Mouse (Mus musculus): ENCODE measurements around the gene Stk40. TPM values are rescaled to one million over a fixed set of nuclear protein-coding genes. Genes with fewer than 3 reads are reported as not detected.

Gene Stk40
- polyA plus RNA-seq, 1 experiment from 2014 or later = 41.3 TPM

DNA sequence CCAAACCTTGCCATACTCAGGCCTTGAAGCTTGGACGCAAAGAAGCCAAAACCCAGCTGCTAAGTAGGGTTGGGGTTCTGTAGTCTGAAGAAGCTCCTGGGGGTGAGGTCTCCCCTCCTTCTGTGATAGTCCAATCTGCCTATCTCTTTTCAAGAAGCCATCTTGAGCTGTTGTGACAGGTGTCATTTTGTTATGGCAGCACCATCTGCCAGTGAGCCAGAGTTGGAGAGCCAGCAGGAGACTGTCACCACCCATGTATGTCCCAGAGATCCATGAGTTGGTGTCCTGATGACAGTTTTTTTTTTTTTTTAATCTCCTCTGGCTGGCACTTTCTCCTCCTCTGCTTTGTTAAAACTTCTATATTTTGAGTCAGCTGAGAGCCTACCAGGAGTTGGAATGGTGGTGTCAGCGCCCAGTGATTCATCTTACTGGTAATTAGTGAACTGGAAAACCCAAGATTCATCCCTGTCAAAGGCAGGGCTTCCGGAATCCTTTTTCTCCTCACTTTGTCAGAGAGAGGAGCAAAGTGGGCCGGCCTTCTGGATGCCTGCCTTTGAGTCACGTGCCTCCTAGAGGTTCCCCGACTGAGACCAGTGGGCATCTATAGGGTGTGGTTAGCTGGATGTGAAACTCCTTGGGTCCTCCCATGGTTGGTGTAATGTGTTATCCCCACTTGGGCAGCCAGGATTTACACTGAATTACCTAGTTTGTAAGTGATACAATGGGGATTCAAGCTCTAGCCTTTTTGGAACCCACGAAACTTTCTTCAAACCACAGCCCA, 1.5 kb upstream of the Stk40 start:
- Histone ChIP-seq H3K9me3 (replicated peaks) (no peaks in the 10 kb centered on the region), H3K4me2 (peak overlapping the region; percentile 89), H3K4me1 (peaks cover 49% of the 10 kb centered on the region), H3K27me3 (no peaks in the 10 kb centered on the region), H3K27ac (peak overlapping the region; percentile 93), H3K9ac (peak overlapping the region; percentile 49; the same call in 1 of the 2 replicates), H3K36me3 (peaks cover 14% of the 10 kb centered on the region), H3K4me3 (replicated peaks) (peak overlapping the region; percentile 95)
- whole genome bisulfite sequencing = 41% methylated on average over 7 of the region's 7 CpGs
- no peak for ATAC-seq (replicated peaks; ENCODE audit: low FRiP score)

GRCm38 (mm10) chr4:126103057-126103581, 638 bp upstream of the Stk40 start:
- peak overlapping the region; percentile 95 for H3K4me3 ChIP-seq (replicated peaks)
- no peaks in the 10 kb centered on the region for H3K9me3 ChIP-seq (replicated peaks)
- under 1% methylated on average over 15 of the region's 15 CpGs for WGBS

DNA sequence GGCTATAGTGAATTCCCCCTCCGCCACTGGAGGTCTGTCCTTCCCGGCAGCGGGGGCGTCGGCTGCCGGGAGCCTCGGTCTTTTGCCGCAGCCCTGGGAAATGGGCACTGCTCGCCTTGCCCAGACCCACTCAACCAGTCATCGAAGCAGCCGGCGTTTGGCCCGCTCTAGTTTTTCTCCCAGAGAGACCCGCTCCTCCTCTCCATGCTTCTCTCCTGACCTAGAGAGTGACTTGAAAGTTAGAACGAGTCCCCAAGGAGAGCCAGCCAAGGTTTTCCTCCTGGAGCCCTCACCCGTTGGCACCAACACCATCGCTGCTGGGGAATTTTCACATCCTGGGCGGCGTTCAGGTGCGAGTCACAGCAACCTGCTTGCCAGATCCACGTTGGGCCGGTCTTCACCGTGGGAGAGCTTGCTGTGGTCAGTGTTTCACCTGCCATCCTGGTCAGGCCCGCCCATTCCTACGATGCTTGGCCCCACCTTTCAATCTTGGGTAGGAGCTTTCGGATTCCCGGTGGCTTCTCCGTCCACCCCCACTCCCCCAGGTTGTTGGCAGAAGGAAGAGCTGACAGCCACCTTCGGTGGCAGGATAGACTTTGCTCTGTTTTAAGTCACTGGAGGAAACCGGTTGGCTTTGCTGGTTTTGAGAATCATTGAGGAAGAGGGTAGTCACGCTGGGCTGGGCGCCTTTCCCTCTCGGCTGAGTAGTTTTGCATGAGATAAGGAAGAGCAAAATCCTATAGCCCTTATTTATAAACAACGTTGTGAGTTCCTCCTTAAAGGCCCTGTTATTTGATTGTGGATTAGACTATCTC, 711 bp downstream of the Stk40 start:
- peak overlapping the region; percentile 93 for H3K27ac ChIP-seq

More at GRCm38 (mm10) chr4:126103057-126103581, 638 bp upstream of the Stk40 start:
- Histone ChIP-seq H3K4me2 (peak overlapping the region; percentile 89), H3K36me3 (peaks cover 10% of the 10 kb centered on the region), H3K27ac (peak overlapping the region; percentile 93), H3K27me3 (no peaks in the 10 kb centered on the region), H3K4me1 (peaks cover 48% of the 10 kb centered on the region), H3K9ac (peak overlapping the region; percentile 49)
- peak; percentile 85 for ATAC-seq (replicated peaks; ENCODE audit: low FRiP score)

DNA sequence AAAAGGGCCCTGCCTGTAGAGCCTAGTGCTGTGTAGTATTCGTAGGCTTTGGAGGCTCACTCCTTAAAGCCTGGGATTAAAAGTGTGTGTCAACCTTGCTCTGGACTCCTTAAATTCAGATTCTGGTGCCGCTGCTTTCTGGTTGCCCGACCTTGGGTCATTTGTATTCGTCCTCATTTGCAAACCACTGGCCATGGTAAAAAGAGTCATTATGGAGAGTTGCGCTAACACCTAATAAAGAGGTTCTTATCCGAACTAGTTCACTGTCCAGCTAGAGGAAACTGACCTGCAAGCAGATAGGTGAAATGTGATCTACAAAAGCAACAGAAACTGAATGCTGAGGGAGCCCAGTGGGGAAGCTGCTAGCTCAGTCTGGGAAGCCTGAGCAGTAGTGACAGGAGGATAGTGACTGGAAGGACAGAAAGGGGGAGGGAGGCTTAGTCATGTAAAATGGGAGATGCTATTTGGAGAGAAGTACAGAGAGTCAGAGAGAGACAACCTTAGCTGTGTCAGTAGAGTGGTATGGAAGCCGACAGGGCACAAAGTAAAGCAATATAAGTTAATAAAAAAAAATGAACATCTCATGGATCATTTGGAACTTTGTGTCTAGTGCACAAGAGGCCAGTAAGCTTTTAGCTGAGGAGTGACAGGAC, 1.5 kb downstream of the Stk40 start:
- Histone ChIP-seq H3K4me3 (replicated peaks) (peak overlapping the region; percentile 95), H3K27ac (no peak overlapping the region), H3K4me1 (peaks cover 65% of the 10 kb centered on the region), H3K4me2 (peak overlapping the region; percentile 89), H3K27me3 (no peaks in the 10 kb centered on the region), H3K9me3 (replicated peaks) (no peaks in the 10 kb centered on the region), H3K9ac (peak overlapping the region; percentile 87), H3K36me3 (no peaks in the 10 kb centered on the region)
- ATAC-seq (replicated peaks; ENCODE audit: low FRiP score) = no peak
- 46% methylated on average over 7 of the region's 7 CpGs for WGBS

More for the DNA sequence above, 711 bp downstream of the Stk40 start:
- Histone ChIP-seq H3K4me1 (peaks cover 57% of the 10 kb centered on the region), H3K9ac (peak overlapping the region; percentile 87), H3K27me3 (no peaks in the 10 kb centered on the region), H3K4me3 (replicated peaks) (peak overlapping the region; percentile 95), H3K9me3 (replicated peaks) (no peaks in the 10 kb centered on the region), H3K4me2 (peak overlapping the region; percentile 89), H3K36me3 (no peaks in the 10 kb centered on the region)
- WGBS = 2% methylated on average over 34 of the region's 34 CpGs
- ATAC-seq (replicated peaks; ENCODE audit: low FRiP score) = peak; percentile 20

- 72% methylated on average over 8 of the region's 8 CpGs for WGBS
- Histone ChIP-seq H3K9ac (no peak overlapping the region), H3K27ac (no peak overlapping the region), H3K4me2 (no peak overlapping the region), H3K27me3 (no peaks in the 10 kb centered on the region), H3K4me3 (replicated peaks) (no peak overlapping the region), H3K36me3 (no peaks in the 10 kb centered on the region), H3K9me3 (replicated peaks) (no peaks in the 10 kb centered on the region), H3K4me1 (peaks cover 74% of the 10 kb centered on the region)
- no peak for ATAC-seq (replicated peaks; ENCODE audit: low FRiP score)
Observed at GRCm38 (mm10) chr4:126108061-126108740, 4.4 kb downstream of the Stk40 start.

GRCm38 (mm10) chr4:126109613-126110373, 6.0 kb downstream of the Stk40 start:
- H3K36me3 ChIP-seq = no peaks in the 10 kb centered on the region
- 67% methylated on average over 10 of the region's 10 CpGs for WGBS
- H3K27me3 ChIP-seq = no peaks in the 10 kb centered on the region
- peak overlapping the region; percentile 33; the same call in 1 of the 2 replicates for H3K9ac ChIP-seq
- no peak overlapping the region for H3K4me3 ChIP-seq (replicated peaks)
- peak overlapping the region; percentile 93 for H3K27ac ChIP-seq
- peak; percentile 2; the same call in 1 of the 2 replicates for ATAC-seq (replicated peaks; ENCODE audit: low FRiP score)
- H3K4me2 ChIP-seq = peak overlapping the region; percentile 34
- no peaks in the 10 kb centered on the region for H3K9me3 ChIP-seq (replicated peaks)
- peaks cover 76% of the 10 kb centered on the region for H3K4me1 ChIP-seq

GRCm38 (mm10) chr4:126110374-126111152, 6.8 kb downstream of the Stk40 start:
- ATAC-seq (replicated peaks; ENCODE audit: low FRiP score) = peak; percentile 85
- H3K27ac ChIP-seq = peak overlapping the region; percentile 93
- H3K9ac ChIP-seq = peak overlapping the region; percentile 33; the same call in 1 of the 2 replicates
- H3K27me3 ChIP-seq = no peaks in the 10 kb centered on the region
- no peaks in the 10 kb centered on the region for H3K9me3 ChIP-seq (replicated peaks)
- 5% methylated on average over 12 of the region's 12 CpGs for WGBS
- H3K4me2 ChIP-seq = peak overlapping the region; percentile 34
- no peaks in the 10 kb centered on the region for H3K36me3 ChIP-seq
- H3K4me1 ChIP-seq = peaks cover 75% of the 10 kb centered on the region
- H3K4me3 ChIP-seq (replicated peaks) = 0 out of 2 replicates have a peak overlapping the region, but pooled peaks have one; percentile 7

DNA sequence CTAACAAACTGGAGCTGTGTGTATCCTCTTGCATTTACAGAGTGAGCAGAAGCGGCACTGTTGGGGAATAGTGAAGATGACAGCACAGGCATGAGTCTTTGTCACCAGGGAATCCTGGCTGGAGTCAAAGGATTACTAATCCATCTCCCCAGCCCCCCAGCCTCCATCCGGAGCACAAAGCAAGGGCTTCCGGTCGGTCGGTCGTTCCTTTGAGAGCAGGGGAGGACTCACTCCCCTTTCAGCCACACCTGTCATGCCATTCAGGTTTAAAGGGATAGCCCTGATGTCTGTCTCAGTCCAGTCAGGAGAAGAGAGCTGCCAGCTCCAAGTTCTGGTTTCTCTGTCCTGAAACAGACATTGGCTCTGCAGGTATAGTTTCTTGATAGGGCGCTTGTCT, 7.4 kb downstream of the Stk40 start:
- no peak overlapping the region for H3K9ac ChIP-seq
- no peaks in the 10 kb centered on the region for H3K27me3 ChIP-seq
- H3K4me1 ChIP-seq = peaks cover 75% of the 10 kb centered on the region
- H3K9me3 ChIP-seq (replicated peaks) = no peaks in the 10 kb centered on the region
- no peak for ATAC-seq (replicated peaks; ENCODE audit: low FRiP score)
- H3K36me3 ChIP-seq = no peaks in the 10 kb centered on the region
- H3K4me2 ChIP-seq = peak overlapping the region; percentile 34
- 0 out of 2 replicates have a peak overlapping the region, but pooled peaks have one; percentile 7 for H3K4me3 ChIP-seq (replicated peaks)
- WGBS = 26% methylated on average over 7 of the region's 7 CpGs
- H3K27ac ChIP-seq = peak overlapping the region; percentile 93

- Histone ChIP-seq H3K4me1 (peaks cover 65% of the 10 kb centered on the region), H3K9ac (no peak overlapping the region), H3K27me3 (no peaks in the 10 kb centered on the region), H3K9me3 (replicated peaks) (no peaks in the 10 kb centered on the region), H3K36me3 (peaks cover 7% of the 10 kb centered on the region; the same call in 1 of the 2 replicates), H3K4me2 (no peak overlapping the region), H3K27ac (no peak overlapping the region), H3K4me3 (replicated peaks) (no peak overlapping the region)
- WGBS = 77% methylated on average over 4 of the region's 4 CpGs
- no peak for ATAC-seq (replicated peaks; ENCODE audit: low FRiP score)
Observed at GRCm38 (mm10) chr4:126113243-126113642, 9.5 kb downstream of the Stk40 start.

- H3K36me3 ChIP-seq = peaks cover 14% of the 10 kb centered on the region
- no peak overlapping the region for H3K4me2 ChIP-seq
- no peak overlapping the region for H3K4me3 ChIP-seq (replicated peaks)
- H3K27me3 ChIP-seq = no peaks in the 10 kb centered on the region
- H3K4me1 ChIP-seq = peaks cover 58% of the 10 kb centered on the region
- no peaks in the 10 kb centered on the region for H3K9me3 ChIP-seq (replicated peaks)
- H3K27ac ChIP-seq = peak overlapping the region; percentile 37; the same call in 1 of the 2 replicates
- WGBS = 13% methylated on average over 6 of the region's 6 CpGs
- ATAC-seq (replicated peaks; ENCODE audit: low FRiP score) = 0 out of 2 replicates have a peak, but pooled peaks have one; percentile 12
- no peak overlapping the region for H3K9ac ChIP-seq
Observed at GRCm38 (mm10) chr4:126113943-126114342, 10.2 kb downstream of the Stk40 start.
